Mouse (Mus musculus) layer of hippocampus, adult 2 months (tissue): ENCODE measurements around the gene Gamt. TPM values are rescaled to one million over a fixed set of nuclear protein-coding genes. Genes with fewer than 3 reads are reported as not detected.

Experiments
- DNase-seq, 2 experiments: peaks; one replicate each; pipeline ENCODE4 v3.0.0; 2022; ENCODE audit warnings: low spot score in 2 of 2
- H3K27ac ChIP-seq: fragments of 200-600 bp; 2 replicates; pipeline ENCODE4 v1.8.1; 2022
- H3K4me3 ChIP-seq: fragments of 200-600 bp; 2 replicates; pipeline ENCODE4 v1.8.1; 2022; ENCODE audit warnings: mild to moderate bottlenecking
- CTCF ChIP-seq: fragments of 200-600 bp; conservative IDR thresholded peaks from 2 replicates; pipeline ENCODE4 v1.8.1; 2022; ENCODE audit warnings: antibody characterized with exemption, mild to moderate bottlenecking, moderate library complexity
- long read RNA-seq, 2 experiments: library from polyadenylated mRNA; stranded (forward); transcript quantifications; one replicate each; pipeline ENCODE4 v2.0.0; 2021; ENCODE audit warnings: borderline mapping rate in 2 of 2
- total RNA-seq, 2 experiments: library from RNA; stranded (reverse); gene quantifications; 2 replicates each; pipeline ENCODE4 v1.2.3; 2021

Gamt gene
- 10 to 100 TPM; 29.8 to 33.1 TPM for total RNA-seq
- long read RNA-seq, experiment 1, transcript Gamt-202 (6 exons, 988 nt): major isoform, 18 of 30 reads
- long read RNA-seq, experiment 1, partial matches to known transcripts: 5 of 30 reads
- long read RNA-seq, experiment 1, other reads (novel, unspliced or antisense): 6 of 30 reads
- long read RNA-seq, experiment 2, transcript Gamt-202 (6 exons, 988 nt): major isoform, 14 of 21 reads
- long read RNA-seq, experiment 2, partial matches to known transcripts: 7 of 21 reads
- long read RNA-seq, experiment 2, other reads (novel, unspliced or antisense): 0 of 21 reads

GRCm38 (mm10) chr10:80260642-80261584 is at the start of gene Gamt, which contains the start of gene Dazap1:
Gamt (minus strand) TSS chr10:80261012.
Dazap1 (plus strand) TSS chr10:80261486.
- peak within 1 kb of the TSS; percentile 68 for H3K4me3 ChIP-seq
- H3K27ac ChIP-seq: peak within 1 kb of the TSS; percentile 95
- DNase-seq: peak; percentile 89 to 92
- no peak for TF ChIP-seq CTCF

- no peak overlapping the region for H3K27ac ChIP-seq
- H3K4me3 ChIP-seq: no peak overlapping the region
- no peak for DNase-seq
- TF ChIP-seq CTCF: no peak
Measured at GRCm38 (mm10) chr10:80304862-80305261, 44.0 kb upstream of the Gamt start.

- H3K27ac ChIP-seq: no peak overlapping the region
- no peak for TF ChIP-seq CTCF
- H3K4me3 ChIP-seq: no peak overlapping the region
- no peak for DNase-seq
Measured at GRCm38 (mm10) chr10:80304458-80304857, 43.6 kb upstream of the Gamt start.

DNA sequence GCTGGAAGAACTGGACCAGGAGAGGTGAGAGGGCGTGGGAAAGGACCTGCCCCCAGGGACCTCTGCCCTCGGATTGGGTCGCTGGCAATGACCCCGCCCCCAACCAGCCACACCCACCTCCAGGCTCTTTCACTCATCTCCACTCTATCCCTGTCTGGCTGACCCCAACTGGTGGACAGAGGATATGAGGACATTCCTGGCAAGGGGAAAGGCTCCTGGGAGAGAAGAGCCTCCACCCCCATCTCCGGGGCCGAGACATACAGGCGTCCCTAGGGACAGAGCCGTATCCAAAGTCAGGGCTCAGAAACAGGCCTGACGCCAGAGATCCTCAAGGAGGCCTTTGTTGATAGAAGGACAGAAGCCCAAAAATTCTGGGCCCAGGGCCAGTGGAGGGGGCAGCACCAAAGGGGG is 41.7 kb upstream of the Gamt start:
- no peak overlapping the region; the same call in 1 of the 2 replicates for H3K4me3 ChIP-seq
- peak overlapping the region; percentile 98 for H3K27ac ChIP-seq
- DNase-seq: peak in 1 of 2 experiments; percentile 71
- TF ChIP-seq CTCF: peak; percentile 16; the same call in 1 of the 2 replicates

DNA sequence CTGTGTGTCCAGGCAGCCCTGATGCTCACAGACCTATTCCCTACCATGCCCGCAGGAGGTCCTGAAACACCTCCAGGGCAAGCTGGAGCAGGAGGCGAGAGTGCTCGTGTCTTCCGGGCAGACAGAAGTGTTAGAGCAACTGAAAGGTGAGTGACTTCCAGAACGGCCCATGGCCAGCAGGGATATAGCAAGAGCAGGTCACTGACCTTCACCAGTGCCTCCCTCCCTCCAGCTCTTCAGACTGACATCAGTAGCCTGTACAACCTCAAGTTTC is 41.2 kb upstream of the Gamt start:
- DNase-seq: no peak
- H3K27ac ChIP-seq: peak overlapping the region; percentile 98
- no peak for TF ChIP-seq CTCF
- H3K4me3 ChIP-seq: peak overlapping the region; percentile 11

- Histone ChIP-seq H3K4me3 (peak overlapping the region; percentile 80), H3K27ac (peak overlapping the region; percentile 98)
- no peak for TF ChIP-seq CTCF
- no peak for DNase-seq
Measured at GRCm38 (mm10) chr10:80301256-80302081, 40.7 kb upstream of the Gamt start.

GRCm38 (mm10) chr10:80300672-80301181 is 39.9 kb upstream of the Gamt start:
- H3K4me3 ChIP-seq: peak overlapping the region; percentile 80

DNA sequence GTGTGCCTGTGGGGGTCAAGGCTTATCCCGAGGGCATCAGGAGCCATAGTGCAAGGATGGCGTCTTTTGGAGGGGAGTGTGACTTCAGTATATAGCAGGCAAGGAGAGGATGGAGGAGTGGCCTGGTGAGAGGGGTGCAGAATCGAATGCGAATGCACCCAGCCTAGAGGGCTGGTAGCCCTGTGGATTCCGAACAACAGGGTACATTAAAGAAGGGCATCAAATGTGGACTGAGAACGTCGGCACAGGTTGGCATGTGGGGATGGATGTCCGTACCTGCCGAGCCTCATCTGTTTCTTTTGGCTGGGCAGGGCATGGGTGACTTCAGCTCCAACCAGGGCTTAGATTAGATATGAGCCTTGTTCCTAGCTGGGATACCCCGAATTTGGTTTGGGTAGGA is 39.0 kb upstream of the Gamt start:
- no peak for TF ChIP-seq CTCF
- peak overlapping the region; percentile 98 for H3K27ac ChIP-seq
- no peak for DNase-seq
- H3K4me3 ChIP-seq: peak overlapping the region; percentile 80

More at GRCm38 (mm10) chr10:80300672-80301181, 39.9 kb upstream of the Gamt start:
- DNase-seq: no peak
- peak overlapping the region; percentile 98 for H3K27ac ChIP-seq
- no peak for TF ChIP-seq CTCF

GRCm38 (mm10) chr10:80299301-80299700 is 38.5 kb upstream of the Gamt start:
- TF ChIP-seq CTCF: no peak
- H3K4me3 ChIP-seq: peak overlapping the region; percentile 80

DNA sequence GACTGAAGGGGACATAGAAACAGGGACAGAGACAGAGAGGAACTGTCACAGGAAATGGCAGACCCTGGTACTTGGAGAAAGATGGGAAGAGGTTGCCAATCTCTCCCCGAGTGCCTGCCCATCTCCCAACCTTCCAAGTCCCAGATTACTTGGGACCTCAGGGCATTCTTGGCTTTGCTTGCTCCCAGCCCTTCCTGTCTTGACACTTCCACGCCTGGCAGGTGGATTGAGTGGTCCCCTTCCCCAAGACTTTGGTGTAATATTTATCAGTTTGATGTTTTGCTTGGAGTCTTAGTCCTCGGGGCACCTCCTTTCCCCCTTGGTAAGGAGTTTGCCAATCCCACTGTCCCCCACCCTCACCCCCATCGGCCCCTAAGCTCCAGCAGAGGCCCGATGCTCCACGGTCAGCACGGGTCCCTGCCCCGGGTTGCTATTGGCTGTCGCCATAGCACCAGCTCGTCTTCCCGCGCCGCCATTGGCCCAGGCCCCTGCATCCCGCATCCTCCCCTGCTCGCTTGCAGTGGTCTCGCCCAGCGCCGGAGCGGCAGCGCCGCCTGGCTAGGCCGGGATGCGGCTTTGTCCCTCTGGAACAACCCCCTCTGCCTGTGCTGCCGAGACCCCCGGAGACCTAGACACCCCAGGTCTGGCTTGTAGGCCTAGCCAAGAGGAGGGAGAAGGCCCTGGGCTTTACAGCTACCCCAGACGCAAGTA is 37.9 kb upstream of the Gamt start:
- peak overlapping the region; percentile 98 for H3K27ac ChIP-seq
- DNase-seq: peak; percentile 92 to 94
- 0 out of 2 replicates have a peak, but pooled peaks have one; percentile 5 for TF ChIP-seq CTCF
- H3K4me3 ChIP-seq: peak overlapping the region; percentile 80

More at GRCm38 (mm10) chr10:80299301-80299700, 38.5 kb upstream of the Gamt start:
- no peak for DNase-seq
- H3K27ac ChIP-seq: peak overlapping the region; percentile 98

GRCm38 (mm10) chr10:80297526-80298133 is 36.8 kb upstream of the Gamt start:
- Histone ChIP-seq H3K27ac (peak overlapping the region; percentile 87), H3K4me3 (peak overlapping the region; percentile 8)
- TF ChIP-seq CTCF: no peak
- no peak for DNase-seq
